Mouse (Mus musculus): ENCODE results near the gene Lrp6. TPM values are rescaled to one million over a fixed set of nuclear protein-coding genes. Genes with fewer than 3 reads are reported as not detected.

Lrp6 gene
- total RNA-seq, 2 experiments from 2014 or later = 15.5 to 18.3 TPM

Other genes starting within 250 kb of the Lrp6 start
- 0.22 and 0.50 TPM in 2 replicates for gene Bcl2l14, start 170.6 kb downstream of the Lrp6 start, total RNA-seq (2015)
- 0.49 and 1.4 TPM in 2 replicates for gene Bcl2l14, start 170.6 kb downstream of the Lrp6 start, total RNA-seq (2017)
- gene Mansc1, start 65.5 kb upstream of the Lrp6 start, total RNA-seq (2015) = 1.6 and 4.0 TPM in 2 replicates
- gene Mansc1, start 65.5 kb upstream of the Lrp6 start, total RNA-seq (2017) = 0.81 and 1.5 TPM in 2 replicates
- 13.9 and 15.3 TPM in 2 replicates for gene Borcs5, start 72.5 kb upstream of the Lrp6 start, total RNA-seq (2015)
- gene Borcs5, start 72.5 kb upstream of the Lrp6 start, total RNA-seq (2017) = 11.6 and 15.5 TPM in 2 replicates
- 1.3 and 1.8 TPM in 2 replicates for gene Dusp16, start 225.7 kb upstream of the Lrp6 start, total RNA-seq (2015)
- 1.2 and 1.4 TPM in 2 replicates for gene Dusp16, start 225.7 kb upstream of the Lrp6 start, total RNA-seq (2017)

Measured in megakaryocyte, adult 5-6 weeks (primary cell).